Comparison of ENCODE assay signal across 8 mouse cellular contexts in the genomic region with DNA sequence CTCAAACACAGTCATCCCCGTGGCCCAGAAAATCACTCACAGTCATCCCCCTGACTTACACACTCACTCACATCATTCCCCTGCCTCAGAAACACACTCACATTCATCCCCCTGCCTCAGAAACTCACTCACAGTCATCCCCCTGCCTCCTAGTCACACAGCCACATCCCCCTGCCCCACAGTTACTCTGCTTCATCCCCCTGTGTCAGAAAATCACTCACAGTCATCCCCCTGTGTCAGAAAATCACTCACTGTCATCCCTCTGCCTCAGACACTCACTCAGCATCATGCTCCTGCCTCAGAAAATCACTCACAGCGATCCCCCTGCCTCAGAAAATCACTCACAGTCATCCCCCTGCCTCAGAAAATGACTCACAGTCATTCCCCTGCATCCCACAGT. TPM values are rescaled to one million over a fixed set of nuclear protein-coding genes. Genes with fewer than 3 reads are reported as not detected.
A peak's percentile ranks its signal among the peaks of the same experiment; 100 is the strongest.
DNase-seq lines count a peak whose midpoint lies in the region; ATAC-seq and TF ChIP-seq lines count a peak whose summit lies in the region.
"Not testable (repeated sequence)": the region's sequence is repeated elsewhere in the genome, so short reads cannot be mapped to it uniquely, and the experiment has no call there.

No protein-coding gene starts in this region.

- 51% methylated on average over 2 of the region's 2 CpGs for WGBS in hindbrain, embryonic 11.5 days
- WGBS in midbrain, embryonic 10.5 days = 50% methylated on average over 2 of the region's 2 CpGs

- not testable (repeated sequence) for H3K4me3 ChIP-seq in ES-Bruce4 (ENCODE audit: low read depth, low read length); hindbrain, embryonic 11.5 days (ENCODE audit: low read depth, low read length); midbrain, embryonic 10.5 days

- H3K4me1 ChIP-seq in ES-Bruce4 (ENCODE audit: control insufficient read depth, insufficient read depth, low read length) = peaks cover 12% of the 10 kb centered on the region
- not testable (repeated sequence) for H3K4me1 ChIP-seq in hindbrain, embryonic 11.5 days (replicated peaks; ENCODE audit: control insufficient read depth, insufficient read depth, low read length)
- H3K4me1 ChIP-seq in midbrain, embryonic 10.5 days = peaks cover 37% of the 10 kb centered on the region

- H3K9me3 ChIP-seq in ES-Bruce4 (replicated peaks; ENCODE audit: control insufficient read depth, insufficient read depth, low read length, poor library complexity, severe bottlenecking) = not testable (repeated sequence)
- peaks cover 21% of the 10 kb centered on the region for H3K9me3 ChIP-seq in hindbrain, embryonic 11.5 days (ENCODE audit: control insufficient read depth, low read length)
- H3K9me3 ChIP-seq in midbrain, embryonic 10.5 days (replicated peaks) = peaks cover 43% of the 10 kb centered on the region

- not testable (repeated sequence) for H3K36me3 ChIP-seq in ES-Bruce4 (ENCODE audit: control insufficient read depth, insufficient read depth, low read length, poor library complexity, severe bottlenecking); hindbrain, embryonic 11.5 days (ENCODE audit: control insufficient read depth, insufficient read depth, low read length); midbrain, embryonic 10.5 days

- DNase-seq in adipocyte (ENCODE audit: low spot score) = peak; percentile 61
- DNase-seq in embryo, embryonic 9.5 days (ENCODE audit: extremely low spot score) = peak; percentile 62
- DNase-seq in gastrocnemius, postnatal 14 days = peak; percentile 6
- not testable (repeated sequence) for DNase-seq in hindbrain, embryonic 11.5 days (ENCODE audit: low spot score)
- peak; percentile 66 for DNase-seq in midbrain, embryonic 10.5 days (ENCODE audit: low spot score)
- peak; percentile 41 for DNase-seq in ovary, adult 18-20 months (ENCODE audit: low spot score)
- peak; percentile 33 to 77 for DNase-seq in urinary bladder, postnatal 4 days (ENCODE audit: low spot score in 2 of 2)

- intact Hi-C loops in gastrocnemius, postnatal 14 days (cut with DNase I; ENCODE audit: low total_unique reads) = not testable (repeated sequence)

- TF ChIP-seq POLR2A in ES-Bruce4 (IDR thresholded peaks at IDR 0.05; ENCODE audit: insufficient read depth, low read length) = not testable (repeated sequence)

- not testable (repeated sequence) for TF ChIP-seq EP300 in ES-Bruce4 (IDR thresholded peaks at IDR 0.05; ENCODE audit: insufficient read depth, low read depth, low read length)

- peak overlapping the region; percentile 38 for H3K27ac ChIP-seq in ES-Bruce4 (ENCODE audit: insufficient read depth, low read length)
- H3K27ac ChIP-seq in hindbrain, embryonic 11.5 days (ENCODE audit: low read depth, low read length) = peak overlapping the region; percentile 13
- H3K27ac ChIP-seq in midbrain, embryonic 10.5 days (replicated peaks) = peak overlapping the region; percentile 69

- ATAC-seq in hindbrain, embryonic 11.5 days (ENCODE audit: low FRiP score) = peak; percentile 0; the same call in 1 of the 2 replicates

- H3K27me3 ChIP-seq in ES-Bruce4 (ENCODE audit: control insufficient read depth, insufficient read depth, low read length, poor library complexity, severe bottlenecking); hindbrain, embryonic 11.5 days (ENCODE audit: control insufficient read depth, insufficient read depth, low read length); midbrain, embryonic 10.5 days (ENCODE audit: low read depth, poor library complexity, severe bottlenecking): not testable (repeated sequence)

- not testable (repeated sequence) for TF ChIP-seq CTCF in ES-Bruce4 (IDR thresholded peaks at IDR 0.05; ENCODE audit: low read depth, low read length)

- not testable (repeated sequence) for H3K4me2 ChIP-seq in hindbrain, embryonic 11.5 days (replicated peaks; ENCODE audit: low read depth, low read length)

- peak overlapping the region; percentile 11 for H3K9ac ChIP-seq in ES-Bruce4 (ENCODE audit: low read depth, poor library complexity, severe bottlenecking)
- H3K9ac ChIP-seq in hindbrain, embryonic 11.5 days (ENCODE audit: low read depth, low read length) = not testable (repeated sequence)

RNA-seq across cellular contexts. Expression of a gene that starts 5.2 kb away (rescaled TPM):
- polyA plus RNA-seq in ES-Bruce4 (2011; ENCODE audit: insufficient read depth, insufficient read length, low read depth, missing spikeins) = 1,061 and 1,174 TPM in 2 replicates
- total RNA-seq in gastrocnemius, postnatal 14 days (2021) = 10 to 100 TPM; 32.5 to 36.1 TPM
- 174 and 175 TPM in 2 replicates for polyA plus RNA-seq in hindbrain, embryonic 11.5 days (2014; fragmentation: Nextera tagmentation; extraction: Ambion mirVana)
- 224 and 306 TPM in 2 replicates for polyA plus RNA-seq in midbrain, embryonic 10.5 days (2016; fragmentation: Nextera tagmentation; extraction: Ambion mirVana)

Comparison
In these comparisons a context has a peak if more than half of its experiments do, and no peak if none do; other contexts are left out.
1. H3K27ac ChIP-seq: peak in every context shown above with its lines; median percentile 69 in midbrain, embryonic 10.5 days; 38 in ES-Bruce4; 13 in hindbrain, embryonic 11.5 days.